Mouse (Mus musculus) c-Kit-positive CD71-positive TER-119-negative erythroid progenitor cells, embryonic 14.5 days (primary cell): ENCODE data around the gene Myl4.
A peak's percentile ranks its signal among the peaks of the same experiment; 100 is the strongest.

Experiments
- DNase-seq: peaks from one replicate; pipeline ENCODE4 v3.0.0-alpha.2; 2013; ENCODE audit warnings: low read depth

The Myl4 gene

DNA sequence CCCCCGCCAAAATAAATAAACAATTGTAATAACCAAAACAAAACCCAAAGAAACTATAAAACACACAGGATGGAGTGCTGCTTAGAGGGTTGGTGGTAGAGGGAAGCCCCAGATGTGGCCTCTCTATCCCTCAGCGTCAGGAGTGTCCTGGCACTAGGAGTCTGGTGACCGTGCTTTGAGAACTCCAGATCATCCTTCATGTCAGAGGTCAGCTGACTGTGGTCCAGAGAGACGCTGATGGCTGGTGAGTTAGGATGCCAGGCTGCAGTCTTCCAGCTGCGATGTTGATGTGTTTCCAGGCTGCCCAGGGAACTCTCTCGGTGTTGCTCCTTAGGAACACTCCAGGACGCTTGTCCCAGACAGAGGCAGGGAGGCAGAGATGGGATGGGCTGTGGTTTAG lies 21.6 kb downstream of the Myl4 start:
- DNase-seq: no peak

DNA sequence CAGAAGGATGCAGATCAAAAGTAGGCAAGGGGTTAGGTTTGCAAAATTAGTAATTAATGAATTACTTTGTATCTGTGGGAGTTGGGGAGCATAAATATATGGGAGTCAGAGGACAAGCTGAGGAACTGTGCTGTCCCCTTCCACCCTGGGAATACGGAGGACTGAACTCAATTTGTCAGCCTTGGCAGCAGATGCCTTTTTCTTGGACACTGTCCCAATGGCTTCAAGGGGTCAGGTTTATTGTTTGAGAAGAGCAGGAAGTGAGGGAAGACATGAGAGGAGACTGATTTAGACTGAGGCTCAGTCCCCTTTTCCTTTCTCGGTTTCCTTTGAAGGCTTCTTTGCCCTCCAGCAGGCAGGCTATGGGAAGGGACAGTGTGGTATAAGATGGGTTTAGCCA lies 22.1 kb downstream of the Myl4 start:
- DNase-seq: no peak

DNA sequence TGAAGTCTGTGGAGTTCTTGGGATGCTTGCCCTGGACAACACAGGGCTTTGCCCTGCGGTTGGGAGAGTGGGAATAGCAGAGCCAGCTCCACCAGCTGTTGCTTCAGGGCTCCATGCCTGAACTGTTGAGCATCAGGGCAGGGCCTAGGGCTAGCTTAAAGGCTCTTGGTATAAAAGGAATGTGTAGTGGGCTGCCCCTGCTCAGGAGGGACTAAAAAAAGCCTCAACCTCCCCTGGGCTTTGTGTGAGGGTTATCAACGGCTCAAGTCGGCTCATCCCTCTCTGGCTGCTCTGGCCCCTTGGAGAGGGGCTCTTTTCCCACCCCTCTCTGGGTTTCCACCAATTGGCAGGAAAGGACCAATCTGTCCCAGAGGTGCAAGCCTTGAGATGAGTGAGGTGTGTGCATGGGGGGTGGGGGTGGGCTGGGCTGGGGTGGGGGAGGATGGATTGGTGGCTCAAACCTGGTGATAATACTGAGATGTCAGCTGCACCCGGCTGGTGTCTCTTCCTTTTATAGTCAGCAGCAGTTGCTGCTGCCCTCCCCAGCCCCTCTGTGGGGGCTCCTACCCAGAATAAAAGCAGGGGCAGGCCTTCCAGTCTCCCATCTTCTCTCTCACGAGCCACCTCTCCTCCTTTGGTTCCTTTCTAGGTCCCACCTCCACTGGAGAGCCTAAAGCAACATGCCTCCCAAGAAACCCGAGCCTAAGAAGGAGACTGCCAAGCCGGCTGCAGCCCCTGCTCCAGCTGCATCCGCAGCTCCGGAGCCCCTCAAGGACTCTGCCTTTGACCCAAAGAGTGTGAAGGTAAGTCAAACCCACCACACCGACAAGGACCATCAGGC lies 26.5 kb downstream of the Myl4 start:
- DNase-seq: no peak

DNA sequence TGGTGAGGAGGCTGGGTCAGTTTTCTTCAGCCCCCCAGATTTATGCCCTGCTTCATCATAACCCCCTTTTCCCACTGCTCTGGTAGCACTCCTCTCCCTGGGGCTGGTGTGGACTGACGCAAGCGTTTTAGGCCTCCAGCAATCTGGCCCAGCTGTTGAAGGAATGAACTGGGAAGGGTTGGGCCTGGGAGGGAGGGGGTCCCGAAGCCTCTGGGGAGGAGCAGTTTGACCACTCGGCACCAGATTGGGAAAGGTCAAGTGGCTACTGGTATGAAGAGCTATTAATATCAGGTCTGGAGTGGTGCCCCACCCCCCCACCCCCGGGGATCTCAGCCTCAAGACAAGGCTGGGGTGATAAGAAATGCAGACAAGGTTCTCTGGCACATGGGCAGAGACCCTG lies 27.6 kb downstream of the Myl4 start:
- no peak for DNase-seq

DNA sequence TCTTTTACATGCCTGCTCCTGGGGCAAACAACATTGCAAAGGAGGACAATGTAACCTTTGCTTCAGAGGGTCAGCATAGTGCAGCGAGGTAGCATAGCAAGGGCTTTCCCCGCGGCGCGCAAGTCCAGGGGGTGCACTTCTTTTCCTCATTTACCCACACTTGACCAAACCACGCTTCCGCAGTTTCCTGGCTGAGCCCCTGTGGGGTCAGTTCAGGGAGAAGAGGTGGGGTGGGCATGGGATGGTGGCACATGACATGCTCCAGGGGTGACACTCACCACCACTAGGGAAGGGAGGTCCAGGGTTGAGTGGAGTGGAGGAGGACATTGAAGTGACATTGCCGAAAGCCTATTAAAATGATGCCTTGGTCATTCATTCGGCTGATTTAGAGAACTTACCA lies 28.6 kb downstream of the Myl4 start:
- DNase-seq: no peak

DNA sequence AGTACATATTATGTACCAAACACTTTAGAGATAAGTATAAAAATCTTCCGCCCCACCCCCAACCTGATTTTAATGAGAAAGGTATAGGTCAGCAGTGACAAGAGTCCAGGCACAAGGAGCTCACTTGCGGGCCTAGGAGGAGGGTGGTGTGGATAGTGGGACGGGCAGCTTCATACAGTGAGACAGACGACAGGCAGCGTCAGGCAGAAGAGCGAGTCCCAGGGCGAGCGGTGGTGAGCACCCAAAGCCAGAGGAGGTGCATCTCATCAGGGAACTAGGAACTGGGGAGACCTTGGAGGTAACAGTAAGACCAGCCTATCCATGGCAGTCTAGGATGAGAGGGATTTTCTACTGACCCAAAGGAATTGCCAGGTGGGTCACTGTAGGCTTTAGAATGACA lies 29.1 kb downstream of the Myl4 start:
- no peak for DNase-seq

DNA sequence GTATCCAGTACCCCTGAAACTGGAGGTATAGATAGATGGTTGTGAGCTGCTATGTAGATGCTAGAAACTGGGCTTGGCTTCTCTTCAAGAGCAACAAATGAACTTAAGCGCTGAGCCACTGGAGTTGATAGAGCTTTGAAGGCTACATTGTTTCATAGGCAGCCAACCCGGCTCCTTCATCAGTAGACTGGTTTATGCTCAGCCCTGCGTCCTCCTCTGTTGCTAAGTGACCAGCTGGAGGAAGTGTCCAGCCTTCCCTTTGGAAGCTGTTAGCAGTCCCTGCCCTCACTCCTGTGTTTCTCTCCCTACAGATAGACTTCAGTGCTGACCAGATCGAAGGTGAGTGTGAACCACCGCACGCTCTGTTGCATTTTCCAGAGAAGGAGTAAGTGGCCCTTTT lies 29.6 kb downstream of the Myl4 start:
- no peak for DNase-seq

DNA sequence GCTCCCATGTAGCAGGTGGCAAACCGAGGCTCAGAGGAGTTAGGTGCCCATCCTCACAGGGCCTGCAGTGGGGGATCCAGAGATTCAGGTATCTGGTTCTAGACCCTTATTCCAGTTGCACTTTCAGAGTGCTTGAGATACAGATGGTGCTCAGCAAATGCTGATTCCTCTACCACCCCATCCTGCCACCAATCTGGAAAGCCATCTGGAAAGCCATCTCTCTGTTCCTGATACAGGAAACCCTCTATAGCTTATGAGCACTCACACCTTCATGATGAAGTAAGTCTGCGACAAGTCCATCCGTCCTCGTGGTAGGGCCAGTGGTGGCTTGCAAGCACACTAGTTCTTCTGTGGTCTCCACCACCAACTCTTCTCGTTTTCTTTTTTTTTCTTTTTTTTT lies 30.1 kb downstream of the Myl4 start:
- no peak for DNase-seq

DNA sequence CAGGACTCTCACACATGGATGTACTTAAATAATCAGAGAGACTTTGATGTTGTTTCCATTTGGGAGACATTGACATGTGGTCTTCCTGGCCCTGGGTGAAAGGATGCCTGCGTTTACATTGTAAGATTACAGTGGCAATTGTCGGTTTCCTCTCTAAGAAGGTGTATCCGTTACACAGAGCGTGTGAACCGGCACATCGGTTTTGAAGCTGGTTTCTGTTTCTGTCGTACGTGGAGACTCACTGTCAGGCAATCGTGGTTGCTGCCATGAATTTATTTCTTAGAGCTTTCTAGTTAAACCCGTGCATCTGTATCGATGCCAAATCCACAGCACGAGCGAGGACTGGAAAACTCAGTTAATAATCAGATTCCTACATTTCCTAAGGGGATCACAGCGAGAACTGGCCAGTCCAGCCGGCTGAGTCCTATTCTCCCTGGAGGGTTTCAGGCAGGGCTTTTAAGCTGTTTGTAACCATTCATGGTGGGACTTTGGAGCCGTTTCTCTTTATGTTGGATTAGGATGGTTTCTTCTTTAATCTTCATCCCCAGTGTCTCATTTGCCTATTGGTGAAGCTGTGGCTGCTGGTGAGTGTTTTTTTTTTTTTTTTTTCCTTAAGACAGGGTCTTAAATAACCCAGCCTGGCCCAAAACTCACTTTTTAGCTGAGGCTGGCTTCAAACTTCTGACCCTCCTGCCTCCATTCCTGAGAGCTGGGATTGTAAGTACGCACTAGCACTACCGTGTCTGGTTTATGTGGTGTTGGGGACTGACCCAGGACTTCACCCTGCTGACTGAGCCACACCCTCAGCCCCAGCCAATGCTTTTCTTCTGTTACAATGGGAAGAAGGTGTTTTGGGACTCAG lies 31.2 kb downstream of the Myl4 start:
- DNase-seq: no peak

DNA sequence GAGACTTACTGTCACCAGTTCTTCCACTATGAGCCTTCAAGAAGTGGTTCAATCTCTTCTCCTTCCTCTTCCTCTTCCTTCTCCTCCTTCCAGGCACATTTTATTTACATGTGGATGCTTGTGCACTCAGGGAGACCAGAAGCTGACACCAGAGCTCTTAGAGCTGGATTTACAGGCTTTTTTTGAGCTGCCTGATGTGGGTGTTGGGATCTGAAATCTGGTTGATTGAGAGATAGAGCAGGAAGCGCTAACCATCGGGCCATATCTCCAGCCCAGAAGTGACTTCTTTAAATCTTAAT lies 31.8 kb downstream of the Myl4 start:
- no peak for DNase-seq

DNA sequence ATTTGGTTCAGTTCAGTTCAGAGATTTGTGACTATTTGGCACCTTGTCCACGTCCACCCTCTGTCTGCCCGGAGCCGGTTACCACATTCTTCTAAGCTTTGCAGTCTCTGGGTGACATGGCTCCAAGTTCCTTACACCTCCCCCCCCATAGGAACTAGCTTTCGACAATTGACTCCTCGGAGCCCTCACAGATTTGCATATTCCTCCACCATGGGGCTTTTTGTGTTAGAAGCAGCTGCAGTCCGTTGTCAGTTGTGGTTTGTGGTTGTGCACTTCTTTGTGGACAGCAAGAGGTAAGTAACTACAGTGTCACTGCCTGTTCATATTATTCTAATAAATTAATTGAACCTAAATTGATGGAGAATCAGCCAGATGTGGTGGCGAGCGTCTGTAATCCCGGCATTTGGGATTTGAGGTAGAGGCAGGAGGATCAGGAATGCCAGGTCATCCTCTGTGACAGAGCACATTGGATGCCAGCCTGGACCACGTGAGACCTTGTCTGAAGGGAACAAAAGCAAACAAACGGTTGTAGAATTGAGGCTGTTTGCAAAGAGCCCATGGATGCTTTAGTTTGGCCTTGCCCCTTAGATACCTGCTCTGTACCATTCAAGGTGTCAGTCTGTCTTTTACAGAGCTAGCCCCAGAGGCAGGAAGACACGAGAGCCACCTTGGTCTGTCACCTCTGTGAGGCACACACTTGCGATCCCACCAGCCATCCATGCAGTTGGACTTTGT lies 32.3 kb downstream of the Myl4 start:
- no peak for DNase-seq

DNA sequence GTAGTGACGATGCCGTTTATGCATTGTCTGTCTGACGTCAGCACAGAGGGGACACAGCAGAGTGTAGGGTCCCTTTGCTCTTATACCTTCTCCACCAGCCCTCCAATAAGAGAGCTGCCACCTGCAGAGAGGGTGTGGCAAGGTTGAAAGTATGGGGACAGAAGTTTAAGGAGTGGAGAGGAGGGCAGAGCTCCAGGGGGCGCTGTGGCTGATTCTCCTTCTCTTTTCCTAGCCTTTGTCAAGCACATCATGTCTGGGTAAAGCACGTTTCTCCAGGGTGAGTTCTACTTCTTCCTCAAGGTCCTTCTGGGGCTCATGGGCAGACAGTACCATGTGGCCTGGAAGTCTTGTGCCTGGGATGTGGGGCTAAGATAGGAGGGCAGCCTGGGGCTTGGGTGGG lies 35.0 kb downstream of the Myl4 start:
- no peak for DNase-seq

DNA sequence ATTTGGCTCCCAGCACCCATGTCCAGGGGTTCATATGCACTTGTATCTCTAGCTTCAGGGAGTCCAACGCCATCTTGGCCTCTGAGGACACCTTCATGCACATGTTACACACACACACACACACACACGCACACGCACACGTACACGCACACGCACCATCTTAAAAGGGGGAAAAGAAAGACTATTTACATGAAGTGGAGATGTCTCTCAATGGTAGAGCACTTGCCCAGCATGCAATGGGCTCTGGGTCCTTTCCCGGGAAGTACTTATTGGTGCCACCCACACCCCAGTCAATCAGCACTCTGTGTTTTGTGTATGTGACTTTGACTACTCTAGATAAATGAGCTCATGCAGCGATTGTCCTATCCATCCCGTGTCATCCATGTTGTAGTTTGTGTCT lies 37.4 kb downstream of the Myl4 start:
- DNase-seq: no peak

DNA sequence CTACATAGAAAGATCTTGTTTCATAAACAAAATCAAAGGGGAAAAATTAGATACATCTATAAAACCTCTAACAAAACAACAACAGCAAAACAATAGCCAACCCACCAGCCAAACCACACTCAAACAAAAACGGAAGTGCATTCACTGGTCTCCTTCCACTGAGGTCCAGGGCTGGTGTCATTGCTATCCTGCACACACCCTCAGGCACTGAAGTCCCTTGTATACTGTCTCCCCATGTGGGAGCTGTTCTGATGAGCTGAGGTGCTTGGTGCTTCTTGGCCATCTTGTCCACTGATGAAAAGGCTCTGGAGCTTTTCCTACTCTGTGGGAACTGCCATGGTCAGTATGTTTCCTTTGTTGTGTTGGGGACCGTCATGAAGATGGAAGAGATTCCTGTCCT lies 38.0 kb downstream of the Myl4 start:
- no peak for DNase-seq

DNA sequence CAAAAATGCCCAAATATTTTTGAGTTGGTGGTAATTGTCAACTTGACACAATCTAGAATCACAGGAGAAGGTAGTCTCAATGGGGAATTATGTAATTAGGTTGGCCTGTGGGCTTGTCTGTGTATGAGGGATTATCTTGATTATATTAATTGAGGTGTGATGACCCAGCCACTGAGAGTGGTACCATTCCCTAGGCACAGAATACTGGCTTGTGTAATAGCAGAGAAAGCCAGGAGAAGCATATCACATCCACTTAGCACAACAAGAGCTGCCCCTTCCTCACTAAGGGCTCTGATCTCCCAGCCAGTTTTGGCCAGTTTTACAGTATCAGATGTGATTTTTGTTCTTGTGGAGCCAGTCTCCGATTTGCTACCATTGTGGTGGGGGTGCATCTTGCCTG lies 39.1 kb downstream of the Myl4 start:
- no peak for DNase-seq

DNA sequence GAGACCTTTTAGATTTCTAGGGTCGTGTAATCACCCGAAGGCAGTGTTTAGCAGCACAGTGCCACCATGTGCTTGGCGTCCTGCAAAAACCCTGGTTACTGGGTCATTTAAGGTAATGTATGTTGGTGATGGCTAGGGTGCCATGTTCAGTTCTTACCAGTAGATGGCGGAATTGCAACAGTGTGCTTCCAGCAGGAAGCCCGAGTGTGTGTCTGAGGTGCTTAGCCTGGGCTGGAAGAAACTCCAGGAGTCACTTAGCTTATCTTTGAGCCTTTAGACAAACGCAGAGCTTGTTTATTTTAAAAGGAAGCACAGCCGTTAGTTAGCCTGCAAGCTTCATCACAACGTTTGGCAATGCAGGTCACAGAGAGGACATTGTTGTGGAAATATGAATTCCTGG lies 39.7 kb downstream of the Myl4 start:
- DNase-seq: peak; percentile 59

DNA sequence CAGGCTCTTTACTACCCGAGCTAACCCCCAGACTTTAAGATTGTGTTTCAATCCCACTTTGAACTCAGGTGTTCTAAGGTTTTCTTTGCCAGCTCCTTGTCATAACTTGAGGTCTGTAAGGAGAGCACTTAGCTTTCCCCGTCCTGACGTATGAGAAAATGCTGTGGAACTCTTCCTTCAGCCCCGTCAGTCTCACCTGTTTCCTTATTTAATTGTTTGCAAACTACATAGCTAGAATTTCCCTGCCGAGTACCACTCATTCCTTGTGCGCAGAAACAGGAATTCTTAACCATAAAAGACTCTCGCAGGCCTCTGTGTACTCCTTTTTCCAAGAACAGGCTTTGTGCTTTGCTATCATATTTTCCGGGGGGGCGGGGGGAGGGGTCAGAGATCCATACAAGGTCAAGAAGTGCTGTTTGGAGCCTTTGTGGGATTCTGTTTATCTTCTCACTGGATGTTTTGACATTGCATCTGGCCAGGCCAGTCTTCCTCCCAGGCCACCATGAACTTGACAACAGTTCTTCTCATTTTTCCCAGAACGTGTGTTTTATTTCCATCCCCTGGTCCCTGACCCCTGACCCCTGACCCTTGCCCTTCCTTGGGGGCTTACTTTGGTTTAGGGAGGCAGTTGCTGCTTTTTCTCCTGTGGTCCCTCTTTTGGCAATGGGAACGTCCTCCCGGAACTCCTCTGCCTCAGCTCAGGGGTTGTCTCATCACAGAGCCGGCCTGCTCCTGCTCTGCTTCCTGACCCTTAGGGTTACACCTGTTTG lies 41.8 kb downstream of the Myl4 start:
- no peak for DNase-seq

DNA sequence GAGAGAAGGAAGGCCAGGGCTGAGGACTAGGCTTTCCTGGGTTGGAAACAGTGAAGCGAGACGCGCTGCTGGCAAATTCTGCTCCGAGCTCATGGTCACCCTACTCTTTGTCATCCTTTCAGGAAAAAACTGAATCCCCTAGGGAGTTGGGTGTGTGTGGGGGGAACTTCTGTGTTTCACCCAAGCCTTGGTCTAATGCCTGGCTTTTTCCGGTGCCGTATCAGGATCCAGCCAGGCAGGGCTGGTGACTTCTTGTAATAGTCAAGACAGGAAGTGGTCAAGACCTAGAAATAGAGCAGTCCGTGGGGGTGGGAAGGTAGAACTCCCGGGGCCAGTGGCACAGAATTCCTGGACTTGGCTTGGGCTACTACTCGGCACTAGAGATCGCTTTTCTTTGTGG lies 45.9 kb downstream of the Myl4 start:
- DNase-seq: no peak

DNA sequence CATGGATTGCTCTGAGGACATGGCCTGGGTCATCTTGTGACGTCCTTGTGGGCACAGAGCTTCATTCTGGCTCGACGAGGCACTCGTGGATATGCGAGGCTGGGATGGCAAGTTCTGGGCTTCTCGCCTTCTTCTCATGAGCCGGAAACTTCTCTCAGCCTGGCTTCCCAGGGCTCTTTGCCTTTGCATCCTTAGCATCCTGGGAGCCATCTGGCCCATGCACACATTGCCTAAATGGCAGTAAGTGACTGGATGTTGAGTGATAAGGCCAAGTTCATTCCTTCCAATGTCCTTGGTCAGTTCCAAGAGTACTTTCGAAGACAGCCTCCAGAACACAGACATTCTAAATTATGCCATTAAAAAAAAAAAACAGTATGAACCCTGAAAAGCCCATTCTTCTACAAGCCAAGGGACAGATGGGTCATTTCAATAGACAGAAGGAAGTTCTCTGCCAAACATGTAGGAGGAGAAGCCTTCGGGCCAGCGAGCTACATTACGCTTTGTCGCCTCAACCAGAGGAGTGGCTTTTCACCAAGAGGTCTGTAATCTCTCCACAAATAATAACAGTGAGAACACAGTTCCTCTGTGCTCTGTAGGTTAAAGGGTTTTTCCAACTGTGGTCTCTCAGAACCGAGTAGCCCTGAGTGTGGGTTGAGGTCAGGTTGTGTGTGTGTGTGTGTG lies 48.9 kb downstream of the Myl4 start:
- no peak for DNase-seq

DNA sequence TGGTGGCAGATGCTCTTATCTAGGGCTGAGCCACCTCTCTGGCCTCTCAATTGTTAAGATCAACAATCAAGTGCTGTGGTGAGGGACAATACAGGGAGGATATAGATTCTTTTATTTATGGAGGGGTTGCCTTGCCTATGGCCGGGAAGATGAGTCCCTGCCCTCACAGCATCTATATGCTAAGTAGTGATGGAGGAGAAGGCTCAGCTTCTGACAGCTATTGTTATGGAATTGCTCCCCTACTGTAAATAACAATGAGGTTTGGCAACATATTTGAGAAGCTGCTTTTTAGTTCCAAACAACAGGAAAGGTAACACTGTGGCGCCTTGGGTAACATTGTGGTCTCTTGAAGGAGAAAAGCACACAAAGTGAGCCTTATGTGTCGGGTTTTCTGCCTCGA lies 50.2 kb downstream of the Myl4 start:
- no peak for DNase-seq

DNA sequence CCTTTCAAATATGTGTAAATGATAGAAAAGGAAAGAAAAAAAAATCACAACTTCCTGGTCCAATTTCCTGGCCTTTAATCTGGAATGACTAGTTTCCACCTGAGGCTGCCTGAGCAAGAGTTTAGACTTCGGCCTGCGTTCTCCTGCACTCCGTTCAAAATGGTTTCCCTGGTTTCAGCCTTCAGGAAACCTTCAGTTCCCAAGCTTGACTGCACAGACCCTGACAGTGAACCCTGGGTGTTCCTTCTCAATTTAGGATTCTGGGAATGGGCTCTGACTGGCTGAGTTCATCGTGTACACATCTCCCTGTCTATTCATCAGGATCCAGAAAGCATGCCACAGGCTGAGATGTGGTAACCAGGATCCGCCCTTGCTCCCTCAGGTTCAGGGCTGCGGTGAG lies 53.7 kb downstream of the Myl4 start:
- DNase-seq: no peak
